Mouse (Mus musculus) forebrain, embryonic 14.5 days (tissue): ENCODE data around the gene Senp1. TPM values are rescaled to one million over a fixed set of nuclear protein-coding genes. Genes with fewer than 3 reads are reported as not detected.
A peak's percentile ranks its signal among the peaks of the same experiment; 100 is the strongest.

Source experiments
- ATAC-seq: fragments of 200-750 bp; cut with Nextera tagmentation; 2 replicates; pipeline ENCODE4 v1.8.0; 2017; ENCODE audit warnings: mild to moderate bottlenecking, moderate library complexity
- DNase-seq: peaks from one replicate; pipeline ENCODE4 v3.0.0-alpha.2; 2015; ENCODE audit warnings: low spot score
- H3K27ac ChIP-seq: fragments of 300-500 bp; sonication (generic); 2 replicates; pipeline ENCODE4 v1.5.1; 2014; ENCODE audit warnings: low read depth, mild to moderate bottlenecking, control low read depth, low read length, moderate library complexity
- H3K27me3 ChIP-seq: fragments of 300-500 bp; sonication (generic); replicated peaks from 2 replicates; pipeline ENCODE4 v1.6.1; 2014; ENCODE audit warnings: low read length, control low read depth, mixed read lengths; ENCODE audit not compliant: control insufficient read depth, insufficient read depth
- H3K36me3 ChIP-seq: fragments of 300-500 bp; sonication (generic); 2 replicates; pipeline ENCODE4 v1.6.1; 2014; ENCODE audit warnings: low read length, control low read depth; ENCODE audit not compliant: control insufficient read depth, insufficient read depth
- H3K4me1 ChIP-seq: fragments of 300-500 bp; sonication (generic); 2 replicates; pipeline ENCODE4 v1.6.1; 2014; ENCODE audit warnings: antibody characterized with exemption, low read length, control low read depth; ENCODE audit not compliant: control insufficient read depth, insufficient read depth
- H3K4me2 ChIP-seq: fragments of 300-500 bp; sonication (generic); 2 replicates; pipeline ENCODE4 v1.6.1; 2014; ENCODE audit warnings: mild to moderate bottlenecking, control low read depth, low read length
- H3K4me3 ChIP-seq: fragments of 300-500 bp; sonication (generic); 2 replicates; pipeline ENCODE4 v1.5.1; 2014; ENCODE audit warnings: low read depth, low read length, control low read depth
- H3K9ac ChIP-seq: fragments of 300-500 bp; sonication (generic); 2 replicates; pipeline ENCODE4 v1.6.1; 2014; ENCODE audit warnings: mild to moderate bottlenecking, low read length, control low read depth, moderate library complexity
- H3K9me3 ChIP-seq: fragments of 300-500 bp; sonication (generic); replicated peaks from 2 replicates; pipeline ENCODE4 v1.6.1; 2016; ENCODE audit warnings: low read length, control low read depth, mixed read lengths; ENCODE audit not compliant: control insufficient read depth
- WGBS: fragments of 180-500 bp; shearing (Covaris S2); extraction: QIAGEN DNeasy Blood & Tissue Kit; methylation state at CpG from one replicate; pipeline ENCODE4 v1.1.7; 2014; 5-methylcytosine and 5-hydroxymethylcytosine counted together
- polyA plus RNA-seq: library from polyadenylated mRNA; unstranded; fragments of >200 nt; fragmentation: Nextera tagmentation; extraction: Ambion mirVana; gene quantifications from 2 replicates; pipeline ENCODE4 v1.2.1, GENCODE M21; 2014

The Senp1 gene
- polyA plus RNA-seq, 1 experiment from 2014 or later = 21.7 TPM

DNA sequence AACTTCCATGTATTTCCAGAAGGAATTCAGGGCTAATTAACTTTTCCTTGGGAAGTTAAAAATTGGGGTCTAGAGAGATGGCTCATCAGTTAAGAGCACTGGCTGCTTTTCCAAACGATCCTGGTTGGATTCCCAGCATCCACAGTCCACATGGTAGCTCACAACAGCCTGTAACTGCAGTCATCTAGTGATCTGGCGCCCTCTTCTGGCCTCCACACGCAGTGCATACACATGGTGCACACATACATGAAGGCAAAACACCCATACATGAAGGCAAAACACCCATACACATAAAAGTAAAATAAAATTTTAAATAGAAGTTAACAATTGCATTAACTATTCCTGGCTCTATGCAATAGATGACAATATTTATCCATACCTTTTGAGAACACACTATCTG is 3.4 kb upstream of the Senp1 start:
- Histone ChIP-seq H3K4me2 (no peak overlapping the region), H3K9ac (no peak overlapping the region), H3K36me3 (no peaks in the 10 kb centered on the region), H3K27me3 (no peaks in the 10 kb centered on the region), H3K4me3 (no peak overlapping the region), H3K27ac (no peak overlapping the region), H3K4me1 (no peaks in the 10 kb centered on the region; the same call in 1 of the 2 replicates), H3K9me3 (no peaks in the 10 kb centered on the region)
- ATAC-seq (no peak), DNase-seq (no peak)
- 55% methylated on average over 3 of the region's 3 CpGs for WGBS

DNA sequence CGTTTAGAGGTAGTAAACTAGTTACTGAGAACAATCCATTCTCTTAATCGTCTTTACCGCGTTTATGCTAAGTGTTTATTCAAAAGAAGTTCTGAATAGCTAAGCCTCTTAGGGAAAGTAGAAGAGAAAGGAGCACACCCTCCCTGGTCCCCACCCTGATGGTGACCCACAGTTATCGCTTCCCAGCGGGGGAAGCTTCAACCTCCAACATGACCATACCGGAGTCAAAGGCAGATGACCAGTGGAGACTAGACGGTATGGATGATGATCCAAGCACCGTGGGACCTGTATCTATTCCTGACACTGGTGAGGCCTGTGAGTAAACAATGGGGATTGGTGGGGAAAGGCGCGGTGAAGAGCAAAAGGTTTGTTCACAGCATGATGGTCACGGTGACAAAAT is 1.4 kb upstream of the Senp1 start:
- Histone ChIP-seq H3K36me3 (no peaks in the 10 kb centered on the region), H3K27me3 (no peaks in the 10 kb centered on the region), H3K9ac (no peak overlapping the region), H3K4me2 (no peak overlapping the region), H3K4me1 (no peaks in the 10 kb centered on the region; the same call in 1 of the 2 replicates), H3K4me3 (no peak overlapping the region), H3K27ac (no peak overlapping the region), H3K9me3 (no peaks in the 10 kb centered on the region)
- no peak for ATAC-seq
- DNase-seq = no peak
- WGBS = 90% methylated on average over 12 of the region's 12 CpGs

DNA sequence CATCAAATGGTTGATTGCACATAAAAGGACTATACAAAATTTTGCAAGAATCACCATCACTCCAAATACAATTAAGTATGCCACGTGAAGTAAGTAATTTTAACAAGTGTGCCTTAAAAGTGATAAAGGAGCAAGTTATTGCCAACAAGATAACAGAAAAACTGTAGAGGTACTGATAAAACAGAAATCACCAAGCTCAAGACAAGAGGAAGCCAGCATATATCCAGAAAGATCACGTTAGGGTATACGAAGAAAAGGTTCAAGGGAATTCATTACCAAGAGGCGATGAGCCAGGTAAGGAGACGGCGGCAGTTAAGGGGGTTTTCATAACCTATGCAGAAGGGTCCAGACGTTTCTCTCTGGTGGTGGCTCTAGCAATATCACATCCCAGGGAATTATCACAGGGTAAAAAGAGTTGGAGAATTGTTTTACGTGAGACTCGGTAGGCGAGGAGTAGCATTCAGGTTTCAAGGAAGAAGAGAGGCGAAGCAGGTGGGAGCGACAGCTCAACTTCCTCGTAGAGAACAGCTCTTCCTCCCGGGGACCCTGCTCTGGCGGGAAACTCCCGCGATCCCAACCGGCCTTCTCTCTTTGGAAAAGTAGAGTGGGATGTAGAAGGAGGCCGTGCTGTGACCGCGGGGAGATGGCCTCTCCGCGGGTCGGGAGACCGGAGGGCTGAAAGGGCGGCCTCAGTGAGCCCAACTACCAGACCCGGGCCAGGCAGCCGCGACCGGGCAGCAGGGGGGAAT is 998 bp downstream of the Senp1 start, which contains the start of gene Pfkm:
Gene Pfkm, plus strand, starts transcription at position 218 of the 749 bp plus-strand sequence.
- WGBS = under 1% methylated on average over 25 of the region's 30 CpGs
- H3K4me1 ChIP-seq = no peaks in the 10 kb centered on the region; the same call in 1 of the 2 replicates
- no peaks in the 10 kb centered on the region for H3K27me3 ChIP-seq
- peaks cover 4% of the 10 kb centered on the region; the same call in 1 of the 2 replicates for H3K36me3 ChIP-seq
- peak within 1 kb of the TSS; percentile 89 for H3K9ac ChIP-seq
- peak within 1 kb of the TSS; percentile 94 for H3K27ac ChIP-seq
- ATAC-seq = no peak
- peak within 1 kb of the TSS; percentile 90 for H3K4me3 ChIP-seq
- DNase-seq = no peak
- no peaks in the 10 kb centered on the region for H3K9me3 ChIP-seq
- peak within 1 kb of the TSS; percentile 66 for H3K4me2 ChIP-seq

DNA sequence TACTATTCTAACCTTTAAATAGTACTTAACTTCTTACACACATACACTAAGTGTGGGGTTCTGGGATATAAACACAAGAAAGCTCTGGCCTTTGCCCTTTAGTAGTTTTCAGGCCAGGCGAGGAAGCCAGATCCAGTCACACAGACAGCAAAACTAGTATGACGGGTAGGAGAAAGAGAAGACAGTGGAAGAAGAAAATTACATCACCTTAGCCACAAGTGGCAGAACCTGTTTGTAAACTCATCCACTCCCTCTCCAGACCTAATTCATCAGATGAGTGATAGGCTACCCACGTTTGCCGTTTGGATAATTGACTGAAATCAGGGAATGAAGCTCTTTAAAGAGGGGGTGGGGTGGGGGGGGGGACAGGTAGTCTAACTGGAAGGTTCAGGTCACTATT is 1.7 kb downstream of the Senp1 start:
- Histone ChIP-seq H3K9ac (peak overlapping the region; percentile 89; the same call in 1 of the 2 replicates), H3K36me3 (peaks cover 4% of the 10 kb centered on the region; the same call in 1 of the 2 replicates), H3K9me3 (no peaks in the 10 kb centered on the region), H3K27me3 (no peaks in the 10 kb centered on the region), H3K4me3 (peak overlapping the region; percentile 90), H3K4me1 (no peaks in the 10 kb centered on the region; the same call in 1 of the 2 replicates), H3K4me2 (peak overlapping the region; percentile 66), H3K27ac (no peak overlapping the region)
- WGBS = 34% methylated on average over 4 of the region's 4 CpGs
- ATAC-seq (no peak), DNase-seq (no peak)

DNA sequence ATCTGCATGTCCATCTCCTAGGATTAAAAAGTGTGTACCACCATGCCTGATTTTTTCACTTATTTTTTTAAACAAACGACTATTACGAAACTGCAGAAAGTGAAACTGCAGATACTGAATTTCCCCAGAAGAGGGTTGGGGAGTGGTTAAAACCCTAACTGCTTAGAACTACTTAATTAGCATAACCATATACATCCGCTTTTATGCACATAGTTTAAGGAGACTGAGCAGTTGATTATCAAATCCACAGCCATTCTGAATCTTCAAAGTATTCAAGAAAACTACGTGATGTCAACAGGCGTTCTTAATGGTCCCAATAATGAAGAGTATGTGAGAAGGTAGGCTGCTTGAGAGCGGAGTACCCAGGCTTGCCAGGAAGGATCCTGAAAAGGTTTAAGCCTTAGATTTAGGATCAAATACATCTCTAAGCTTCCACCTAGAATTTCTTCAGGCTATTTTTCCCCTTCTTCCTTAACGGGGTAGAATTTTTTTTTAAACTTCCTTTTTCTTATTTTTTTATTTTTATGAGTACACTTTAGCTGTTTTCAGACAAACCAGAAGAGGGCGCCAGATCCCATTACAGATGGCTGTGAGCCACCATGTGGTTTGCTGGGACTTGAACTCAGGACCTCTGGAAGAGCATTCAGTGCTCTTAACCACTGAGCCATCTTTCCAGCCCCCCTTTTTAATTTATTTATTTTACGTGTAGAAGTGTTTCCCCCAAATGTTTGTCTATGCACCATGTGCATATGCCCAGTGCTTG is 3.9 kb downstream of the Senp1 start:
- DNase-seq = no peak
- Histone ChIP-seq H3K4me3 (no peak overlapping the region), H3K4me2 (no peak overlapping the region), H3K27ac (no peak overlapping the region), H3K4me1 (no peaks in the 10 kb centered on the region; the same call in 1 of the 2 replicates), H3K27me3 (no peaks in the 10 kb centered on the region), H3K36me3 (peaks cover 12% of the 10 kb centered on the region), H3K9ac (no peak overlapping the region), H3K9me3 (no peaks in the 10 kb centered on the region)
- WGBS = 78% methylated on average over 9 of the region's 9 CpGs
- no peak for ATAC-seq

DNA sequence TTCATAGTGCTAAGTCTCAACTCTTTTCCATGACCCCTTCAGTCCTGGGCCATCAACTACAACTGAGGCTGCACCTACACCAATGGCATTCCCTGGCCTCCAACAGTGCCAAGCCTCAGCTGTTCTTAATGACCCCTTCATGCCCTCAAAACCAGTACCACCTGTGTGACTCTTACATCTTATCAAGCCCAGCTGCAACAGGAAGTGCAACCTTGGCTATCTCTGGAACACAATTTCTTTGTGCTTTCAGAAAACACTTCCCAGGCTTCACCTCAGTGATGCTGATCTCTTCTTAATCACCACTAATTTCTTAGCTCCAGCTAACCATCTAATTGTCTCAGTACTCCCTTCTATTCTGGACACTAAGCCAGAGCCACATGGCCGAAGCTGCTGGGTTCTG is 4.7 kb downstream of the Senp1 start:
- no peak overlapping the region for H3K4me3 ChIP-seq
- H3K9ac ChIP-seq = no peak overlapping the region
- no peaks in the 10 kb centered on the region for H3K27me3 ChIP-seq
- no peaks in the 10 kb centered on the region for H3K9me3 ChIP-seq
- WGBS = 86% methylated on average over 1 of the region's 1 CpGs
- H3K36me3 ChIP-seq = peaks cover 19% of the 10 kb centered on the region
- H3K27ac ChIP-seq = no peak overlapping the region
- H3K4me2 ChIP-seq = no peak overlapping the region
- DNase-seq (no peak), ATAC-seq (no peak)
- no peaks in the 10 kb centered on the region; the same call in 1 of the 2 replicates for H3K4me1 ChIP-seq

DNA sequence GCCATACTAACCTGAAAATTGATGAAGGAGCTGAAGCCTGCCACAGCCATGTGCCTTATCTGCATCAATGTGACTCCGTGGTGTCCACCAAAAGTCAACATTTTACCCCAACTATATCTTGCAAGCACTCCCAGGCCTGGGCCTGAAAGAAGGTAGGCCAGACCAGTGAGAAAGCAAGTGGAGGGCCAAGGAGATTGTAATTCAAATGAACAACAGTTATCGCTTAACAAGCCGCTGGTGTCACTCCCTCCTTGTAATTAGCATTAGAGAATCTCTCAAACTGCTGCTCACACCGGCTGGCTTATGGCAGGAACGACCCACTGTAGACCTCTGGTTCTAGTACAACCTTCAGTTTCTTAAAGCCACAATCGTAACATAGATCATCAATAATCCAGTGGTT is 16.6 kb downstream of the Senp1 start:
- H3K4me1 ChIP-seq = no peaks in the 10 kb centered on the region
- H3K27me3 ChIP-seq = no peaks in the 10 kb centered on the region
- H3K9ac ChIP-seq = no peak overlapping the region
- DNase-seq = no peak
- H3K4me2 ChIP-seq = no peak overlapping the region
- ATAC-seq = no peak
- H3K4me3 ChIP-seq = no peak overlapping the region
- peaks cover 70% of the 10 kb centered on the region for H3K36me3 ChIP-seq
- WGBS = 86% methylated on average over 6 of the region's 6 CpGs
- H3K9me3 ChIP-seq = no peaks in the 10 kb centered on the region
- no peak overlapping the region for H3K27ac ChIP-seq

DNA sequence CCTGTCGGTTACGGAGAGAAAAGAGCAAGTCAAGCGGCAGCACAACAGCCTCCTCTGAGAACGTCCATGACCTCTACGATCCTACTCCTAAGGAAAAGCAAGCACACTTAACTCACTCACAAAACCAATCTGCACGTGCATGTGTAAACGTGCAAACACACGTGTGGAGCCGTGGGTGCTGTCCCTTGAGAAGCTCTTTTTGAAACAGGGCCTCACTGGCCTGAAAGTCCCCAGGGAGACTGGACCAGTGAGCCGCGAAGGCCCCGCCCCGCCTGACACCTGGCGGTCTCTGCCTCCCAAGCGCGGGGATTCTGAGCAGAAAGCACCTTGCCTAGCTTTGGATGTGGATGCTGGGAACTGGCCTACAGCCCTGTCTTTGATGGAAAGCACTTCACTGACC is 18.5 kb downstream of the Senp1 start:
- peaks cover 75% of the 10 kb centered on the region for H3K36me3 ChIP-seq
- no peak overlapping the region for H3K9ac ChIP-seq
- no peaks in the 10 kb centered on the region for H3K4me1 ChIP-seq
- ATAC-seq (no peak), DNase-seq (no peak)
- H3K27ac ChIP-seq = no peak overlapping the region
- H3K4me3 ChIP-seq = no peak overlapping the region
- no peaks in the 10 kb centered on the region for H3K9me3 ChIP-seq
- H3K4me2 ChIP-seq = no peak overlapping the region
- WGBS = 87% methylated on average over 16 of the region's 16 CpGs
- H3K27me3 ChIP-seq = no peaks in the 10 kb centered on the region

DNA sequence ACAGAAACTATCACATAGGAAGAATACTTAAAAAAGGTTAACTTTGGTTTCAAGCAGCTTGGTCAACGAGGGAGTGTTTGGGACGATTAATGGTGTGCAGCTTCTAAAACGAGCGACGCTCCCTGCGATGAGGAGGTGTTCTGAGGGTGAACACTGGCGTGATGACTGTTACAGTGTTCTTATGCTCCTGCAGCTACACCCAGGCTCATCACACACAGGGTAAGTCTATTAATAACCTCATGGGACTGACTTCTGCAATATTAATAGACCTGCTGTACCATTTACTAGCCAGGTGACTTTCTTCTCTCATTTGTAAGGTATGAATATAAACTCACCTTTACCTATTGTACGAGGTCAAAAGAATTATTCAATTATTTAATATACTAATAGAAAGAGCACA is 19.0 kb downstream of the Senp1 start:
- Histone ChIP-seq H3K27ac (no peak overlapping the region), H3K27me3 (no peaks in the 10 kb centered on the region), H3K4me1 (no peaks in the 10 kb centered on the region), H3K4me3 (no peak overlapping the region), H3K9me3 (no peaks in the 10 kb centered on the region), H3K9ac (no peak overlapping the region), H3K4me2 (no peak overlapping the region), H3K36me3 (peaks cover 80% of the 10 kb centered on the region)
- DNase-seq = no peak
- no peak for ATAC-seq
- 94% methylated on average over 8 of the region's 8 CpGs for WGBS
